Mouse (Mus musculus) intestine, postnatal 0 days (tissue): ENCODE measurements at regions not wholly inside any gene's neighbourhood (a gene's known extent, or its start where the extent isn't known, plus 50 kb on each side); places are given as distances from the start of the nearest gene placed in this dataset.

Source experiments
- ATAC-seq: fragments of 200-750 bp; cut with Nextera tagmentation; 2 replicates; pipeline ENCODE4 v1.8.0; 2017; ENCODE audit warnings: mild to moderate bottlenecking, moderate TSS enrichment, moderate library complexity
- H3K27ac ChIP-seq: fragments of 300-500 bp; sonication (generic); 2 replicates; pipeline ENCODE4 v1.5.1; 2014; ENCODE audit warnings: mild to moderate bottlenecking, low read depth, low read length, moderate library complexity
- H3K27me3 ChIP-seq: fragments of 300-500 bp; sonication (generic); replicated peaks from 2 replicates; pipeline ENCODE4 v1.6.1; 2014; ENCODE audit warnings: low read length, mixed read lengths; ENCODE audit not compliant: control insufficient read depth, insufficient read depth
- H3K36me3 ChIP-seq: fragments of 300-500 bp; sonication (generic); 2 replicates; pipeline ENCODE4 v1.6.1; 2014; ENCODE audit warnings: mild to moderate bottlenecking, moderate library complexity; ENCODE audit not compliant: control insufficient read depth, insufficient read depth
- H3K4me1 ChIP-seq: fragments of 300-500 bp; sonication (generic); replicated peaks from 2 replicates; pipeline ENCODE4 v1.6.1; 2014; ENCODE audit warnings: antibody characterized with exemption, low read length, mixed read lengths; ENCODE audit not compliant: control insufficient read depth, insufficient read depth
- H3K4me2 ChIP-seq: fragments of 300-500 bp; sonication (generic); replicated peaks from 2 replicates; pipeline ENCODE4 v1.6.1; 2014; ENCODE audit warnings: low read depth, mild to moderate bottlenecking, moderate library complexity
- H3K4me3 ChIP-seq: fragments of 300-500 bp; sonication (generic); 2 replicates; pipeline ENCODE4 v1.5.1; 2014; ENCODE audit warnings: low read depth, low read length
- H3K9ac ChIP-seq: fragments of 300-500 bp; sonication (generic); 2 replicates; pipeline ENCODE4 v1.6.1; 2014; ENCODE audit warnings: mild to moderate bottlenecking, low read depth, low read length
- H3K9me3 ChIP-seq: fragments of 300-500 bp; sonication (generic); 2 replicates; pipeline ENCODE4 v1.6.1; 2016; ENCODE audit warnings: mixed run types; ENCODE audit not compliant: control insufficient read depth
- CTCF ChIP-seq: sonication (generic); IDR thresholded peaks from 2 replicates; pipeline ENCODE4 v1.5.1; 2016; ENCODE audit warnings: low read depth, mild to moderate bottlenecking, control low read depth, antibody characterized with exemption, moderate library complexity
- WGBS: fragments of 180-500 bp; shearing (Covaris S2); extraction: QIAGEN DNeasy Blood & Tissue Kit; methylation state at CpG from one replicate; pipeline ENCODE4 v1.1.7; 2014; 5-methylcytosine and 5-hydroxymethylcytosine counted together

DNA sequence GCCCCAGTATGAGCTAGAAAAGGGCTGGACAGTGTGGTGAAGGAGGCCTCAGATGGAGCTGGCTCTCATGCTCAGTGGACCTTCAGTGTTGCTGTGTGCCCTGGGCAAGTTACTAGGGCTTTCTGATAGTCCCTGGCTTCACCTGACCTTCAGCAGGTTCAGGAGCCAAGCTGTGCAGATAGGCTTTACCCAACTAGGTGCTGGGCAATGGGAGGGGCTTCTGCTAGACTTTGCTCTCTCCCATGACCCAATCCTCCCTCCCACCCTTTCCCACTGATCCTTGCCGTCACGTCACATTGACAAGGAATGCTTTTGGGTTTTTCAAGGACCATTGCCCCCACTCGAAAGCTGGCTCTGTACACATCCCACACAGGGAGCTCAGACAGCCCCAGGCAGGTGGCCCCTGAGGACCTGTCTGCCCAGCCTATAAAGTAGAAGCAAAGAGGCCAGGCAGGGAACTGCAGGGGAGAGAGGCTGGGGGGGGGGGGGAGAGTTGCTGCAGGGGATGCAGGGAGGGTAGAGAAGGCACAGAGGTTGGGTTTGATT, 57.5 kb upstream of the Wnt11 start:
- Histone ChIP-seq H3K27me3 (no peaks in the 10 kb centered on the region), H3K4me3 (no peak overlapping the region), H3K4me2 (no peak overlapping the region), H3K4me1 (no peaks in the 10 kb centered on the region), H3K27ac (no peak overlapping the region), H3K9me3 (no peaks in the 10 kb centered on the region), H3K9ac (no peak overlapping the region), H3K36me3 (no peaks in the 10 kb centered on the region)
- TF ChIP-seq CTCF = no peak
- ATAC-seq = peak; percentile 25; the same call in 1 of the 2 replicates
- WGBS = 56% methylated on average over 3 of the region's 3 CpGs

DNA sequence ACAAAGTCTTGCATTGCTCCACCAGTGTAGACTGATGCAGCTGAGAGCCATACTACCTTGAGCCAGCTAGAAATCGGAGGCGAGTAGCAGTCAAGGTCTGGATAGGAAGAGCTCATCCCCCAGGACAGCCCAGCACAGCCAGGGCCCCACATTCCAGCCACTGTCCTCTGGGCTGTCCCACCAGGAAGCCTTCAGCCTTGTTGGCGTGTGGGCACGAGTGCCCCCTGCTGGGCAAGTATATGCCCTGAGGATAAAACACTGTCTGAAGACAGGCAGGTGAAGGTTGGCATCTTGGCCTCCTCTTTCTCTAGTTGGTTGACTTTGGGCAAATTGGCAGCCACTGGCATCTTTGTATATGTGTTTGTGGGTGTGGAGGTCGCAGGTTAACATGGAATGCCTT, 56.0 kb upstream of the Wnt11 start:
- 15% methylated on average over 5 of the region's 5 CpGs for WGBS
- no peaks in the 10 kb centered on the region for H3K36me3 ChIP-seq
- TF ChIP-seq CTCF = peak; percentile 97
- H3K9me3 ChIP-seq = no peaks in the 10 kb centered on the region
- H3K9ac ChIP-seq = no peak overlapping the region
- H3K4me3 ChIP-seq = no peak overlapping the region
- H3K4me1 ChIP-seq = no peaks in the 10 kb centered on the region
- no peak overlapping the region for H3K4me2 ChIP-seq
- H3K27ac ChIP-seq = no peak overlapping the region
- no peaks in the 10 kb centered on the region for H3K27me3 ChIP-seq
- no peak for ATAC-seq

DNA sequence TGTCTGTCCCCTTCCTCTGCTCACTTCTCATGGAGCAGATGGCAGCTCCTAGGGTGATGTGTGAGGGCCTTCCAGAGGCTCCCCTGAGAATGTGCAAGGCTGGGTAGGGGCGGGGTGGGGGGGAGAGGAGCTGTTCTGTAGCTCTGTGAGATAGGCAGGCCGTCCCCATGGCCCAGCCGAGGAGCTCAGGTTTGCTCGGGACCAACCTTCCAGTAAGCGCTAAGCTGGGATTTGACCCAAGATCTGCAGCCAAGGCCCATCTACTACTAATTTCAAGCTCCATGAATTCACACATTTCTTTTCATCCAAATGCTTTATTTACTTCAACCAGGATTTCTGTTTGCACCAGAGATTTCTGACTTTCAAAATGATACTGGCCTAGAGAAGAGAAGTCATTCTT, 51.4 kb upstream of the Wnt11 start:
- ATAC-seq = no peak
- WGBS = 58% methylated on average over 5 of the region's 5 CpGs
- H3K9ac ChIP-seq = no peak overlapping the region

DNA sequence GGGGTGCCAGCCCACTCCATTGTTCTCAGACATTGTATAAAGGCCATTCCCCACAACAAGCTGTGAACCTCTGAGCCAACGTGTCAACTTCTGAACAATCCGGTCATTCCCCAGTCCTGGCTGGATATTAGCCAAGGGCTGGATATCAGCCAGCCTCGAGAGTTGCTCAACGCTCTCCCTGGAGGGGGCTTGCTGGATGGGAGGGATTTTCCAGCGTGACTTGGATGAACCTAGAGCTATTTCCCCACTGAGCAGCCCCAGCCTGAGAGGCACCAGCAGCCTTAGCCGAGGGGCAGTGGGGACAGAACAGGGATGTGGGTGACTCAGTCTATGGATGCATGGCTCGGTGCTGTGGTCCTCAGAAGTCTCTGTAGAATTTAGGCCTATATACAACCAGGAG, 51.0 kb upstream of the Wnt11 start:
- Histone ChIP-seq H3K27me3 (no peaks in the 10 kb centered on the region), H3K9me3 (no peaks in the 10 kb centered on the region), H3K27ac (no peak overlapping the region), H3K4me2 (no peak overlapping the region), H3K36me3 (no peaks in the 10 kb centered on the region), H3K4me1 (no peaks in the 10 kb centered on the region), H3K4me3 (no peak overlapping the region), H3K9ac (no peak overlapping the region)
- 19% methylated on average over 7 of the region's 7 CpGs for WGBS
- no peak for ATAC-seq
- no peak for TF ChIP-seq CTCF

More for the DNA sequence above, 51.4 kb upstream of the Wnt11 start:
- Histone ChIP-seq H3K27ac (no peak overlapping the region), H3K4me3 (no peak overlapping the region), H3K9me3 (no peaks in the 10 kb centered on the region), H3K27me3 (no peaks in the 10 kb centered on the region), H3K36me3 (no peaks in the 10 kb centered on the region), H3K4me2 (no peak overlapping the region), H3K4me1 (no peaks in the 10 kb centered on the region)
- TF ChIP-seq CTCF = no peak

DNA sequence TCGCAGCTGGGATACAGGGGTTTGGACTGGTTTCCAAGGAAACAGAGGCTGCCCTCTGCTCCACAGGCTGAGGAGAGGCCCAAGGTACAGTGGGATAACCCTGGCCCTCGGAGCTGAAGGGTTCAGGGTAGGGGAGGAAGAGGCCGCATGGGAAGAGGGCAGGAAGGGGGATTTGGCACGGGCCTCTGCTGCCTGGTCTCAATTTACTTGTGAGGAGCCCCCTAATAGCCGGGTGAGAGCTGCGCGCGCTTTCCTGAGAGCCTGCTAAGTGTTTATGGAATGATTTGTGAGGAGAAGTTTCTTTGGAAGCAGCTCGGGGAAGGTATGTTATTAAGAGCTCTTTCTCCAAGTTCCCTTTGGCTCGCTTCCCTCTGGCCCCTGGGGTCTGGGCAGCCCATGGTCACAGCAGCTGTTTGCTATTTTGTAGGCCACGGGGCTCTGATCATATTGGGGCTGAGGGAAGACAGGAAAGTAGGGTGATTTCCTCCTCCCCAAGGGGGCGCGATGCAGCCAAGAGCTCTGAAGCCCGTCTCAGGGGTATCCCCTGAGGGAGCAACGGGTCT, 50.5 kb upstream of the Wnt11 start:
- H3K9ac ChIP-seq = no peak overlapping the region
- 41% methylated on average over 15 of the region's 15 CpGs for WGBS
- TF ChIP-seq CTCF = peak; percentile 12; the same call in 1 of the 2 replicates
- no peak overlapping the region for H3K4me2 ChIP-seq
- no peaks in the 10 kb centered on the region for H3K27me3 ChIP-seq
- H3K36me3 ChIP-seq = no peaks in the 10 kb centered on the region
- no peak for ATAC-seq
- H3K27ac ChIP-seq = no peak overlapping the region; the same call in 1 of the 2 replicates
- H3K4me3 ChIP-seq = no peak overlapping the region
- H3K9me3 ChIP-seq = no peaks in the 10 kb centered on the region
- no peaks in the 10 kb centered on the region for H3K4me1 ChIP-seq
